Mouse (Mus musculus): Measurements from ENCODE around the gene Fasl. TPM values are rescaled to one million over a fixed set of nuclear protein-coding genes. Genes with fewer than 3 reads are reported as not detected.

The Fasl gene
- total RNA-seq, 2 experiments from 2014 or later = 0.17 TPM; not detected in 1

DNA sequence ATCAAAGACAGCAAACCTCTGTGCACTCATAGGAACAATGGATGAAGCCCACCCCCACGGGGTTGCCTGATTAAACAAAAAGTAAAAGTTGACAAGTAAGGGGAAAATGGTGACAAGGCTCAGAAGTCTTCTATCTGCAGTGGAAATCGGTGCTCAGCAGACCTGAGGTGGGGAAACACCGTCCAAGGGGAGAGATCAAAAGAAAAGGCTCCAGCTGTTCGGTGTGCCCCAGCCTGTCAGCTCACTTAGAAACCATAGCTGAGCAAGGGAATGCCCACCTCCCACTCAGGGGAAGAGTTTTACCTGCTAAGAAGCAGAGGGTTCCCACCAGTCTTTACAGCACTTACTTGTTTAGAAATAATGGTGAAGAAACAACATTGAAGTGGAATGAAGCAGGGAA, 26.7 kb downstream of the Fasl start:
- no peak for DNase-seq

DNA sequence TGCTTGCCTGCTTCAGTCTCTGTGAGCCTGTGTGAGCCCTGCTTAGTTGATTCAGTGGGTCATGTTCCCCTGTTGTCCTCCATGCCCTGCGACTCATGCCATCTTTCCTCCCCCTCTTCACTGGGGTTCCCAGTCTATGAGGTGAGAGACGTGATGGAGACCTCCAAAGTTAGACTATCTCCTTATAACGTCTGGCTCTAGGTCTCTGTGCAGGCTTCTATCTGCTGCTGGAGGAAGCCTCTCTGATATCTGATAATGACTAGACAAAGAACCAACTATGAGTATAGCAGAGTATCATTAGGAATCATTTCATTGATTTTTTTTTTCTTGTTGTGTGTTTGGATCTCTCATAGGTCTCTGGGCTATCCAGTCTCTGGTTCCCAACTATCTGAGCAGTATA, 31.7 kb downstream of the Fasl start:
- no peak for DNase-seq

DNA sequence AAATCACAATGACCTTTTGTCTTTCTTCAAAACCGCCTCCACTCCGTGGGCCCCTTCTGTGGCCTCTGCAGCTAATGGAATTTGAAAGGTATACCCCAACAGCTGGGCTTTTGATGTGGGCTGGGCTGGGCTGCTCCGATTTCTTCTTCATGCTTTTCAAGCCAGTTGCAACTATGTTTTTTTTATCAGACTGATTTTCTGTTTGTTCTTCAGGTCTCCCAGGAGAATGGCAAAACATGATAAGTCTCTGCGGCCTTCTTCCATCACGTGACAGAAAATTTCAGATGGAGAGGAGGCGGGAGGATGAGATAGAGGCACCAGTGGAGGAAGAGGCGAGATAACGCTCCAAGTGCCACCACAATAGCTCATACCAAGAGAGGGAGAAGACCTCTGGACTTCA, 37.0 kb downstream of the Fasl start:
- no peak for DNase-seq

DNA sequence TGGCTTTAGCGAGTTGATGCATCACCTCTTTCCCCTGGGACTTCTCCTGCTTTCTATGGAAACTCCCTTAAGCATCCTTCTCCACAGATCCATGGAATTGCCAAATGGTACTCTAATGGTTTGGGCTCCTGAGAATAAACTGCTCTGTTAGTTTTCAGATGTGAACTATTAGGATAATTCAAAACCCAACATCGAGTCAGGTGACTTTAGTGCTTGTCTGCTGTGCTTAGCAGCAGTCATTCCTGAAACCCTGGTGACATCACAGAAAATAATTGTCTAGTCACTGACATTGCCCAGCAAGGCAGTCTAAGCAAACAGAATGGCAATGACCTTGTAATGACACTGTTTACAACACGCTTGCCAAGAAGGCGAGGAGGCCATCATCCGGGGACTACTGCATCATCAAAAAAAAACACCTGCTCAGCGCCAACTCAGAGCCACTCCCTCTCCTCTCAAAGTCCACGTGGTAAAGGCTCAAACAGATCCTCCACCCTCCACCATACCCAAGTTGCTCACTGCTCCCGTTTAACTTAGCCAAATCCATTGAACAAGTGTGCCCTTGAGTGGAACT, 37.7 kb downstream of the Fasl start:
- no peak for DNase-seq

DNA sequence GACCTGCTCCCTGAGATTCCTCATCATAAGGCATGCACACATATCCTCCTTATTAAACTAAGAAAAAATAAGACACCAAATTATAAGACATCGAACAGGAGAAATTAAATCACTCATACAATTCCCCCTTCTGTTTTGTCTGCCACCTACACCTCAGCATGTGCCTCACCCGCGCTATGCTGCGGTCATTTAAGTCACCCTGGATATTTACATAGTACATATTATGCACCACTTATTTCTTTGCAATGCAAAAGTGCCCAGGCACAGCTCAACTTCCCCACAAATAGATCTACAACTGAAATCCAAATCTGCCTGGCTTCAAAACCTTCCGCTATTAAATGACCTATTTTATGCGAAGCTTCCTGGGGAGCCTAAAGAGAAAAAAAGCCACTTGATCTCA, 39.6 kb downstream of the Fasl start:
- DNase-seq = no peak

DNA sequence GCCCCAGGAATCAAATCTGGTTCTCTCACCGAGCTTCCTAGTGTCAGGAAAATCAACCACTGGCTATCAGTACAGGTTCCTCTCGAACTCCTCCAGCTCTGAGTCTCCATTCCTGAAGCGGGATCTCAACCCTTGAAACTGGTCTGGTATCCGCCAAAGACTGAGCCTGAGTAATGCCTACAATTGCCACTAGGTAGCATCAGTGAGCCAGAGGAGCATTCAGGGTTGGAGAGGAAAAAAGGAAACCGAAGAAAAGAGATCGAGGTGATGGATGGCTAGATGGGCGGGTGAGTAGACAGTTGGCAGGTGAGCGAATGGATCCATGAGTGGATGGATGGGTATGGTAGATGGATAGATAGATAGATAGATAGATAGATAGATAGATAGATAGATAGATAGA, 40.2 kb downstream of the Fasl start:
- peak; percentile 60 to 71 for DNase-seq

DNA sequence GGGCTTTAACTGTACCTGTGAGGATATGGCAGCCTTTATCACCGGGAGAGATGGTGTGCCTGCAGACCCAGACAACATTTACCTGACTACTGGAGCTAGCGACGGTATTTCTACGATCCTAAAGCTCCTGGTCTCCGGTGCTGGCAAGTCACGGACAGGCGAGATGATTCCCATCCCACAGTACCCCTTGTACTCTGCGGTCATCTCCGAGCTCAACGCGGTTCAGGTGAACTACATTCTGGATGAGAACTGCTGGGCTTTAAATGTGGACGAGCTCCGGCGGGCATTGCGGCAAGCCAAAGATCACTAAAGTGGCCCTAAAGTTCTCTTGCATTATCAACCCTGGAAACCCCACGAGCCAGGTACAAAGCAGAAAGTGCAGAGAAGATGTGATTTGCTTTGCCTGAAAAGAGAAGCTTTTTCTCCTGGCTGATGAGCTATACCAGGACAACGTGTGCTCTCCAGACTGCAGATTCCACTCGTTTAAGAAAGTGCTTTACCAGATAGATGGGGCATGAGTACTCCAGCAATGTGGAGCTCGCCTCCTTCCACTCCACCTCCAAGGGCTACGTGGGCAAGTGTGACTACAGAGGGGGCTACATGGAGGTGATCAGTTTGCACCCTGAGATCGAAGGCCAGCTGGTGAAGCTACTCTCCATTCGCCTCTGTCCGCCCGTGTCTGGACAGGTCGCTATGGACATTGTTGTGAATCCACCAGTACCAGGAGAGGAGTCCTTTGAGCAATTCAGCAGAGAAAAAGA, 41.6 kb downstream of the Fasl start:
- DNase-seq = no peak

DNA sequence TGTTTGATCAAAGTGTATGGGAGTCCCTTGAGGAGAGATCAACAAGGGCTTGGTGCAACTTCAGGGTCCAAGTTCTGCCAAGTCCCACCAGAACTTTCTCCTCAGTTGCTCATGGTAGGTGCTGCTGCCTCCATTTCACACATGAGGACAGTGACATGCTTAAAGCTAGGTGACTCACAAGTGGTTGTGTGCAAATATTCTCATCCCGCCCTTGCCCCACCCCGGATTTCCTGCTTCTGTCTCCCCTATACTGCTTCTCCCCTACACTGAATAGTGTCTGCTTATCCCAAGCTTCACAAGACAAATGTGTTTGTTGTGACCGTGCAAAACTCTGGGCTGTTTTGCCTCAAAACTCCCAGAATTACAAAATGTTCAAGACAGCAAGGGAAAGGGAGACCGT, 43.4 kb downstream of the Fasl start:
- no peak for DNase-seq

DNA sequence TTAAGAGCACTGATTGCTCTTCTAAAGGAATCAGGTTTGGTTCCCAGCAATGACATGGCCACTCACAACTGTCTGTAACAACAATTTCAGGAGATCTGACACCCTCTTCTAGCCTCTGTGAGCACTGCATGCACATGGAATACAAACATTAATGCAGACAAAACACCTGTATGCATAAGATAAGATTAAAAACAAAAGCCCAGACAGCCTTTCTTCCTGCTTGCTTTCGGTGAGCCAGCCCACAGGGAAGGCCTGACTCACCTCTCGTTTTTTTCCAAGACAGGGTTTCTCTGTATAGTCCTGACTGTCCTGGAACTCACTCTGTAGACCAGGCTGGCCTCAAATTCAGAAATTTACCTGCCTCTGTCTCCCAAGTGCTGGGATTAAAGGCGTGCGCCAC, 44.1 kb downstream of the Fasl start:
- no peak for DNase-seq

DNA sequence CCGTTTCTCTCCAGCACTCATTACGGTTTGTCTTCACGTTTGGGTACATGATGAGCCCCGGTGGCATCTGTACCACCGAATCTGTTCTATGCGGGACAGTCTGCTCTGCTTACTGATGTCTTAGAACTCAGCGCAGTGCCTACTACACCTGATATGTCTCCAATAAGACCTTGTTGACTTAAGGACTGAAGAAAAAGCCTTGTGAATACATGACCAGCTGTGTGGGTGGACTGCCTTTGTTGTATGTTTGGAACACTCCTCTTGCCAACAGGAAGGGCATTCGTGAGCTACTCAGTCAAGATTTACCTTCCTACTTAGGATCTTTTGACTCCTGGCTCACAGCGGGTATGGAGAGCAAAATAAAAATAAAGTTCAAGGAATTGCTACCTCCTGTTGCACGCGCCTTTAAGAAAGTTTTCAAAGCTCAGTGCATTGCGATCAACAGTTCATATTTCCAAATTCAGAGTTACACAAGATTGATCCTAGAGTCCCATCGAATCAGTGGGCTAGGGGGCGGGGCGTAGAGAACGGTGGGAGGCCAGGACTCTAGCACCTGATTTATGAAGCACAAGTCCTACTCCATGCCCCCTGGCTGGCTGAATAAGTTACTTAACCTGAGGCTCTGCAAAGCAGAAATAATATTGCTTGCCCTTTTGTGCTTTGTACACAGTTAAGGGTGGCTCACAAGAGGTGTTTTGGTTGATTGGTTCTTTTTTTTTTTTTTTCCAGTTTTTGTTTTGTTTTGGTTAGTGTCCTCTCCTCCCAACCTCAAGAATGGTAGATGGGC, 45.6 kb downstream of the Fasl start:
- DNase-seq = no peak

DNA sequence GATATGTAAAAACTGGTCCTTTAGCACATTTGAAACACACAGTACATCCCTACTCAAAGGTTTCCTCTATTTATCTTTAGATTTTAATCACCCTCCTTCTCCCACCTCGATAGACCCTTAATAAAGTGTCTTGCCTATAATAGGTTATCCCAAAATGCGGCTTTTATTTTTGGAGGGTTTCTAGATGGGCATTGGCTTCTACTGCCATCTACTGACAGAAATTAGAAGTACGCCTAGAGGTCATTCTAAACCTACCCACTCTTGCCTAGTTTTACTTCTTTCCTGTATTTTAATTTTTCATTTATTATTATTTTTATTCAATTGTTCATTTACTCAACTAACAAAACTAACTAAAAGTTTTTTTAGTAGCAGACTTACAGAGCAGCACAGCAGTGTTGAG, 51.4 kb downstream of the Fasl start:
- DNase-seq = no peak

DNA sequence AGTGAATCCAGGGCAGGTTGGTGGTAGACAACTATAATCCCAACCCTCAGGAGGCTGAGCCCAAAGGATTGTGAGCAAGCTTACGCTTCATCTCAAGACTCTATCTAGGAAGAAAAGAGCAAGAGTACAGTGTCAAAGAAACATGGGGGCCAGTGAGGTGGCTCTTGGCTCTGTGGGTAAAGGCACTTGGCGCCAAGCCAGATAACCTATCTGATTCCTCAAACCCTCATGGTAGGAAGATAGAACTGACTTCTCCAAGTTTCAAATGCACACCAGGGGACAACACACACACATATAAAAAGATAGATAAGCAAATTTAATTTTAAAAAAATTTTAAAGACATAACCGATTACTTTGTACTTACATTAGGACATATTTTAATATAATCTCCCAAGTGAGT, 52.0 kb downstream of the Fasl start:
- DNase-seq = no peak

DNA sequence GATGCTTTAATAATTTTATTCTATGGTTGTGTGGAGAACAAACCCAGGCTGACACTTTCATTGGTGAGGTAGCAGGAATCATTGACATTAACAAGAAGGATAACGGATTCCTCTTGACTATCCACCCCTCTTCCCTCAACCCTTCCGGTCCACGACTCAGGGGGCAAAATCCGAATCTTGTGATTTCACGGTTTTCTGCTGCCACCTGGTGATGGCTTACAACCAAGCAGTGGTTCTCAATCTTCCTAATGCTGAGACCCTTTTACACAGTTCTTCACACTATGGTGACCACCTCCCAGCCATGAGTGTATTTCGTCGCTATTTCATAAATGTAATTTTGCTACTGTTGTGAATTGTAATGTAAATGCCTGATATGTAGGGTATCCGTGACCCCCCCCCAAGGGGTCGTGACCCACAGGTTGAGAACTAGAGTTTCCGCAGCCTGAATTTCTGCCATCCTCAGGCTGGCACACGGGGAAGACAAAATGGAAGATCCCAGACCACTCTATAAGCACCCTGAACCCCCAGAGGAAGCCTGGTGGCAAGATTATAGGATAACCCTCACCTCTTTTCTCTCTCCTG, 52.7 kb downstream of the Fasl start:
- DNase-seq = no peak

DNA sequence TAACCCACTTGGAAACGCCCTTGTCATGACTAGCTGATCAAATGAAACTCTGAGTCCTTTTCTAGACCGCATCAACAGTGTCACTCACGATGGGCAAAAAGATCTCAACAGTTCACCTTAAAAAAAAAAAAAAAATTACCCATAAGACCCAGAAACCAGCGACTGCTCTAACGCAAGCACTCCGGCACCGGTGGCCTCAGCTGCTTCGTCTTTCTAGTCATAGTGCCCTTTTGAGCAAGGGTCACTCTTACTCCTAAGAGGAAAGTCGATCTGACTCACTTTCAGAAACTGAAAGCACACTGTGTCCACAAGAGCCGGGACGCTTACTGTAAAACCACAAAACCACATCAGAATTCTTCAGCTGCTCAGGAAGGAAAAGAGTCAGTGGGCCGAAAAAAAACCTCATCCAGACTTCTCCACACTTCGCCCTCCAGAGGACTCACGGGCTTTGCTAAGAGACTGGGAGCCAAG, 53.5 kb downstream of the Fasl start:
- no peak for DNase-seq

DNA sequence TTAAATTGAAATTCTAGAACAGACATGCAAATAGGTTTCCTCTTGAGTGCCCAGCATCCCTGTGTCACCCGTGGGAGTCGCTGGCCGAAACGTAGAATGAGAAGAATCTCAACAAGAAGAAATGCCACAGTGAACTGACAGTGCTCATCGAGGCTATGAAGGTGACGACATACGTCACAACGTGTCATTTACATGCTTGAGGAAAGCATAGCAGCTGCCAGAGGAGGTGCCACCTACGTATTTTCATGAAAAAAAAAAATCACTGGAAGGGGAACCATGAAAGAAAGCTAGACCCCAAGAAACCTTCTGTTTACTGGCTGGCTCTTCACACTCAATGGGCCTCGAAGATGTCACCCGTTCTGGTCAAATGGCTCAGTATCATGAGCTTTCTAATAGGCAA, 54.0 kb downstream of the Fasl start:
- DNase-seq = no peak

Other genes starting within 250 kb of the Fasl start
- gene Suco, start 88.2 kb upstream of the Fasl start, total RNA-seq (2021) = 10 to 100 TPM; 46.0 to 55.5 TPM
- 10 to 100 TPM; 18.9 to 24.0 TPM for gene Pigc, start 180.7 kb upstream of the Fasl start, total RNA-seq (2021)
- gene 4930558K02Rik, start 191.1 kb upstream of the Fasl start, total RNA-seq (2021) = not detected